Mouse (Mus musculus) intestine, postnatal 0 days (tissue): ENCODE data around the gene Asb18. TPM values are rescaled to one million over a fixed set of nuclear protein-coding genes. Genes with fewer than 3 reads are reported as not detected.

Source experiments
- ATAC-seq: fragments of 200-750 bp; cut with Nextera tagmentation; 2 replicates; pipeline ENCODE4 v1.8.0; 2017; ENCODE audit warnings: mild to moderate bottlenecking, moderate TSS enrichment, moderate library complexity
- H3K27ac ChIP-seq: fragments of 300-500 bp; sonication (generic); 2 replicates; pipeline ENCODE4 v1.5.1; 2014; ENCODE audit warnings: mild to moderate bottlenecking, low read depth, low read length, moderate library complexity
- H3K27me3 ChIP-seq: fragments of 300-500 bp; sonication (generic); replicated peaks from 2 replicates; pipeline ENCODE4 v1.6.1; 2014; ENCODE audit warnings: low read length, mixed read lengths; ENCODE audit not compliant: control insufficient read depth, insufficient read depth
- H3K36me3 ChIP-seq: fragments of 300-500 bp; sonication (generic); 2 replicates; pipeline ENCODE4 v1.6.1; 2014; ENCODE audit warnings: mild to moderate bottlenecking, moderate library complexity; ENCODE audit not compliant: control insufficient read depth, insufficient read depth
- H3K4me1 ChIP-seq: fragments of 300-500 bp; sonication (generic); replicated peaks from 2 replicates; pipeline ENCODE4 v1.6.1; 2014; ENCODE audit warnings: antibody characterized with exemption, low read length, mixed read lengths; ENCODE audit not compliant: control insufficient read depth, insufficient read depth
- H3K4me2 ChIP-seq: fragments of 300-500 bp; sonication (generic); replicated peaks from 2 replicates; pipeline ENCODE4 v1.6.1; 2014; ENCODE audit warnings: low read depth, mild to moderate bottlenecking, moderate library complexity
- H3K4me3 ChIP-seq: fragments of 300-500 bp; sonication (generic); 2 replicates; pipeline ENCODE4 v1.5.1; 2014; ENCODE audit warnings: low read depth, low read length
- H3K9ac ChIP-seq: fragments of 300-500 bp; sonication (generic); 2 replicates; pipeline ENCODE4 v1.6.1; 2014; ENCODE audit warnings: mild to moderate bottlenecking, low read depth, low read length
- H3K9me3 ChIP-seq: fragments of 300-500 bp; sonication (generic); 2 replicates; pipeline ENCODE4 v1.6.1; 2016; ENCODE audit warnings: mixed run types; ENCODE audit not compliant: control insufficient read depth
- CTCF ChIP-seq: sonication (generic); IDR thresholded peaks from 2 replicates; pipeline ENCODE4 v1.5.1; 2016; ENCODE audit warnings: low read depth, mild to moderate bottlenecking, control low read depth, antibody characterized with exemption, moderate library complexity
- WGBS: fragments of 180-500 bp; shearing (Covaris S2); extraction: QIAGEN DNeasy Blood & Tissue Kit; methylation state at CpG from one replicate; pipeline ENCODE4 v1.1.7; 2014; 5-methylcytosine and 5-hydroxymethylcytosine counted together
- polyA plus RNA-seq: library from polyadenylated mRNA; unstranded; fragments of >200 nt; fragmentation: Nextera tagmentation; extraction: Ambion mirVana; gene quantifications from 2 replicates; pipeline ENCODE4 v1.2.1, GENCODE M21; 2015

Asb18 gene
- polyA plus RNA-seq, 1 experiment from 2014 or later, result not detected

DNA sequence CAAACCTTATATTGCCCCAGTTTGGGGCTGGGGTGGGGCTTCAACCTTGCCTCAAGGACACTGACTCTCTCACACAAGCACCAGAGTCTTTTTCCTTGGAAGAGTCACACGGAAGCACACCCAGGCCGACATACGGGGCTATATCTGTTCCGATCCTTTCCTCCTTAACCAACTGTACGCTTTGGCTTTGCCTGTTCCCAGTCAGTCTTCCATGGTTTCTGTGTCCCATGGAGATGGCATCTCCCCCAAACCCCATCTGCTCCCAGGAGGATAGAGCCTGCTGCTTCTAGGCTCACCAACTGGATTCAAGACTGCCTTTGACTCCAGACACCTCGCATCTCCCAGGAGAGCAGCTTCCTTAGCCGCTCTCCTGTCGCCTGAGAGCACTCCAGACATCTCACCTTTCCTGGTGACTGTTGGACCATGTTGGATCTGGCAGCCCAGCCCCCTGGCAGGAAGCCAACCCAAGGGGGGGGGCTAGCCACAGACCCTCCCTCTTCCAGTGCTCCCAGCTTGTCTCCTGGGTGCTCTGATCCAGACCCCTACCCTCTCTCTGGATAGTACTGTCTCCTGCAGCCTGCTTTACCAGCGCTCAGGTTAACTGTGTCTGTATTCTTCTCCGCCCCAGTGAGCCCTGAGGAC lies 45.3 kb downstream of the Asb18 start:
- 51% methylated on average over 10 of the region's 10 CpGs for WGBS
- peaks cover 39% of the 10 kb centered on the region for H3K27me3 ChIP-seq

DNA sequence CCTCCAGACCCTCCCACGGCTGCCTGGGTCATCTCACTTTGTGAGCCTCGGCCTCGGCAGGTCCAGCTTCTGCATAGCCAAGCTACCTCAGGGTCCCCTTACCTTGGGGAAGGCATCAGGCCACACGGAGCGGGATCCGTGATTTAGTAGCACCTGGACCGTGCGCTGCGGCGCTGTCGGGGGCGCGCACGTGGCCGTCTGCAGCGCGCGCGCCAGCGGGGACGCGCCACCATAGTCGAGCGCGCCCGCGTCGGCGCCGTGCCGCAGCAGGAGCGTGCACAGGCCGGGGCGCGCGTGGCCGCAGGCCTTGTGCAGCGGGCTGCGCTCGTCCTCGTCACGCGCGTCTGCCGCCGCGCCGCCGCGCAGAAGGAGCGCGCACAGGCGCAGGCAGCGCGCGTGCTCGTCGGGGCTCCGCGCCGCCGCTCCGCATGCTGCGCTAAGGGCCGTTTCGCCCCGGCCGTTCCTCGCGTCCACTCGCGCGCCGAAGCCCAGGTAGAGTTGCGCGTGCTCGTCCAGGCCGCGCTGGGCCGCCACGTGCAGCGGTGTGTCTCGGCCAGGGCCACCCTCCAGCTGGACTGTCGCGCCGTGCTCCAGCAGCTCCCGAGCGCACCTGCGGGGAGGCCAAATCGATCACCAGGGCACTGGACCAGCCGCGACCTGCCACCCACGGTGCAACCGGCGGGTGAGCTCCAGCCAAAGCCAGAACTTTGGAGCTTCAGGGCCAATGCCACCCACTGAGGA lies 46.2 kb downstream of the Asb18 start:
- no peak for TF ChIP-seq CTCF
- ATAC-seq, result peak; percentile 66
- no peak overlapping the region for H3K27ac ChIP-seq
- peak overlapping the region; percentile 49 for H3K4me3 ChIP-seq
- H3K27me3 ChIP-seq, result peaks cover 39% of the 10 kb centered on the region
- no peaks in the 10 kb centered on the region for H3K36me3 ChIP-seq
- H3K4me2 ChIP-seq, result peak overlapping the region; percentile 87
- H3K9me3 ChIP-seq, result no peaks in the 10 kb centered on the region
- H3K9ac ChIP-seq, result no peak overlapping the region
- under 1% methylated on average over 95 of the region's 95 CpGs for WGBS
- no peaks in the 10 kb centered on the region for H3K4me1 ChIP-seq

More for the DNA sequence above, 45.3 kb downstream of the Asb18 start:
- no peak for ATAC-seq
- H3K4me1 ChIP-seq, result no peaks in the 10 kb centered on the region
- no peak overlapping the region for H3K9ac ChIP-seq
- TF ChIP-seq CTCF, result no peak
- no peaks in the 10 kb centered on the region for H3K36me3 ChIP-seq
- no peaks in the 10 kb centered on the region for H3K9me3 ChIP-seq
- no peak overlapping the region; the same call in 1 of the 2 replicates for H3K4me2 ChIP-seq
- H3K4me3 ChIP-seq, result peak overlapping the region; percentile 49
- no peak overlapping the region for H3K27ac ChIP-seq

DNA sequence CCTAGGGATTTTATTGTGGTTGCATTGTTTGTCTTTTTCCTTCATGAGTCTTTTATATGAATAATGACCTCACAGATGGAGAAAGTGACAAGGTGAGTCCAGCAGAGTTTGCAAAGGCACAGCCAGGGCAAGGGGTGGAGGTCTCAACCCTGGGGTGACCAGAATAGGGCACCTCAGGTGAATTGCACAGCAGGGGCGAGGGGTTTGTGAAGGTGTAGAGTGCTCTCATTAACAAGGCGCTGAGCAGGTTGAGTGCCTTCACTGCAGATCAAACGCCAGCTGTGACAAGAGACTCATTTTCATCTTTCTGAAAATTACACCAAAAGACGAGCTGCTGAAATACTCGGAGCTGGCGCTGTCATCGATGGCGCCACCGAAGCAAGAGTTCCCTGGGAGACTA lies 46.9 kb downstream of the Asb18 start:
- H3K4me3 ChIP-seq, result no peak overlapping the region
- WGBS, result 21% methylated on average over 9 of the region's 9 CpGs
- peak overlapping the region; percentile 87; the same call in 1 of the 2 replicates for H3K4me2 ChIP-seq
- H3K27ac ChIP-seq, result no peak overlapping the region
- H3K9ac ChIP-seq, result no peak overlapping the region
- ATAC-seq, result no peak
- no peaks in the 10 kb centered on the region for H3K9me3 ChIP-seq
- H3K27me3 ChIP-seq, result peaks cover 42% of the 10 kb centered on the region
- no peaks in the 10 kb centered on the region for H3K36me3 ChIP-seq
- TF ChIP-seq CTCF, result no peak
- no peaks in the 10 kb centered on the region for H3K4me1 ChIP-seq

DNA sequence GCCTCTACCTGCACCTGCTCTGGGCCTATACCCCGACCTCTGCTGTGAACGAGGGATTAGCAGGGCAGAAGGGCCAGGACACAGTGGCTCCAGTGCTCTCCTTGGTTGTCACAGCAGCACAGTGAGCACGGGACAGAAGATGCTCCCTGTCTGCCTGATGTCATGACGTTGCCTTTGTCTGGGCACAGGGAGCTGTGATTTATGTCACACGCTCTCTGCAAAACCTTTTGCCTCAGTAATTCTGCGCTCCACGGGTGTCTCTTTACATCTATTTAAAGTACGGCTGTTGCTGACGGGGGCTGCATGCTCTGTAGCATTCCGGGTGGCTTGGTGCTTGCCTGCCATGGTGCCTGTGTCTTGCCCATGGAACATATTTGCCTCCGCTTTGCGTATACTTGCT lies 50.0 kb downstream of the Asb18 start:
- Histone ChIP-seq H3K4me3 (no peak overlapping the region), H3K36me3 (no peaks in the 10 kb centered on the region), H3K9ac (no peak overlapping the region), H3K27me3 (peaks cover 27% of the 10 kb centered on the region), H3K4me2 (no peak overlapping the region), H3K27ac (no peak overlapping the region), H3K9me3 (no peaks in the 10 kb centered on the region), H3K4me1 (no peaks in the 10 kb centered on the region)
- no peak for ATAC-seq
- no peak for TF ChIP-seq CTCF
- WGBS, result 74% methylated on average over 12 of the region's 12 CpGs

DNA sequence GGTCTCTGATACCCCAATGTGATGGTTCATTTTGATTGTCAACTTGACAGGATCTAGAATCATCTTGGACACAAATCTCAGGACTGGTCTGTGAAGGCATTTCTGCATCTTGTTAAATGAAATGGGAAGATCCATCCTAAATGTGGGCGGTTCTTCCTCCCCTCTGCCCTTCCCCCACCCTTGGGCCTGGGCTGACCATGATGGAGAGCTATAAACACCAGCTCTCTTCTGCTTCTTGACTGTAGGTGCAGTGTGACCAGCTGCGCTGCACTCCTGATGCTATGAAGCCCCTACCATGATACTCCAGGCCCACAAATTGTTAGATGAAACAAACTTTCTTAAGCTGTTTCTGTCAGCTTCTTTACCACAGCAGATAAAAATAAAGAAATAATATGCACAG lies 51.2 kb downstream of the Asb18 start:
- Histone ChIP-seq H3K9me3 (no peaks in the 10 kb centered on the region), H3K36me3 (no peaks in the 10 kb centered on the region), H3K9ac (no peak overlapping the region), H3K4me2 (no peak overlapping the region), H3K4me1 (no peaks in the 10 kb centered on the region), H3K27me3 (peaks cover 15% of the 10 kb centered on the region), H3K27ac (no peak overlapping the region), H3K4me3 (no peak overlapping the region)
- no peak for ATAC-seq
- no peak for TF ChIP-seq CTCF
- WGBS, result 77% methylated on average over 2 of the region's 2 CpGs

DNA sequence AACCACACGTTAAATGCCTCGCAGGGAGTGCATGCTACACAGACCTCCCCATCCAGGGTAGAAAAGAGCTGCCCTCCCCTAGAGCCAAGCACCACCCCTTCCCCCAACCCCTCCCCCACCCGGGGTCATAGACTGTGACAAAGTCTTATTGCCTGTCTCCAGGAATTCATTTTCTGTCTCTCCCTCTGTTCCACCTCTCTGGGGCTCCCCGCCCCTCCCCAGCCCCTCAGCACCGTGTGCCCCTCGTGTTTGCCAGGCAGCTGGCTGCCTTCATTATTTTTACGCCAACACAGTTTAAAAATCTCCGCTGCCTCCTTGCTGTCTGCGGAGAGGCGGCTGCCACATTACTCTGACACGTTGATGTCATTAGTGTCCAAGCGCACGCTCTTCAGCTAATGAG lies 52.4 kb downstream of the Asb18 start:
- Histone ChIP-seq H3K4me1 (no peaks in the 10 kb centered on the region), H3K9ac (no peak overlapping the region), H3K4me3 (no peak overlapping the region), H3K9me3 (no peaks in the 10 kb centered on the region), H3K27me3 (peaks cover 5% of the 10 kb centered on the region), H3K27ac (no peak overlapping the region), H3K36me3 (no peaks in the 10 kb centered on the region), H3K4me2 (no peak overlapping the region)
- ATAC-seq, result no peak
- 30% methylated on average over 13 of the region's 13 CpGs for WGBS
- TF ChIP-seq CTCF, result no peak
